ENCODE assay signal across 19 mouse cellular contexts in genomic region chr4:41108717-41109425, GRCm38 (mm10). TPM values are rescaled to one million over a fixed set of nuclear protein-coding genes. Genes with fewer than 3 reads are reported as not detected.
A peak's percentile ranks its signal among the peaks of the same experiment; 100 is the strongest.
DNase-seq lines count a peak whose midpoint lies in the region.
"Had no signal": no experiment of that assay in that cellular context is flagged by ENCODE, and none has a peak within 500 bp of the region (broad histone marks: within the 10 kb centered on the region; RNA-seq: fewer than 3 reads in every experiment).

No protein-coding gene starts in this region.

- intact Hi-C loops in heart, postnatal 10 days (cut with DNase I): no loop called here

- DNase-seq in kidney, postnatal 14 days: peak; percentile 17
- no peak for DNase-seq in kidney, postnatal 25 days
- peak; percentile 66 for DNase-seq in urinary bladder, postnatal 14 days (ENCODE audit: low spot score)
- DNase-seq in urinary bladder, postnatal 25 days (ENCODE audit: low spot score): no peak
- peak; percentile 73 for DNase-seq in NIH3T3 (ENCODE audit: low read depth)
- DNase-seq in yolk sac, embryonic 10.5 days (ENCODE audit: low spot score): peak; percentile 74
- DNase-seq in heart, postnatal 10 days: no peak
- no peak for DNase-seq in spleen, postnatal 4 days (ENCODE audit: low spot score in 2 of 2)
- DNase-seq: adrenal gland, adult 8-10 months; cerebellum, adult 2 months; cerebellum, postnatal 25 days; forebrain, postnatal 0 days; gastrocnemius, postnatal 14 days; heart, adult 11 months; heart, postnatal 4 days; lung, postnatal 36 days; thymus, adult 18-20 months; thymus, postnatal 36 days had no signal

RNA-seq across cellular contexts. Expression of gene Aqp3, which starts 10.9 kb away (rescaled TPM):
- under 1 TPM in 1 of 2 experiments, not detected in 1; 0.53 TPM for total RNA-seq in heart, postnatal 10 days (2021)
- total RNA-seq: forebrain, postnatal 0 days; gastrocnemius, postnatal 14 days; left cerebral cortex, postnatal 10 days had no signal

RNA-seq across cellular contexts. Expression of gene Nol6, which starts 15.4 kb away (rescaled TPM):
- 10 to 100 TPM; 21.3 to 22.8 TPM for total RNA-seq in heart, postnatal 10 days (2021)

RNA-seq across cellular contexts. Expression of gene Ube2r2, which starts 26.7 kb away (rescaled TPM):
- 100 to 1,000 TPM; 123 to 137 TPM for total RNA-seq in heart, postnatal 10 days (2021)

Comparison
In these comparisons a context has a peak if more than half of its experiments do, and no peak if none do; other contexts are left out.
1. DNase-seq: peak in kidney, postnatal 14 days (single experiment), urinary bladder, postnatal 14 days (single experiment), NIH3T3 (single experiment) and yolk sac, embryonic 10.5 days (single experiment); none in kidney, postnatal 25 days (0 of 2), urinary bladder, postnatal 25 days (single experiment), heart, postnatal 10 days (0 of 2) and spleen, postnatal 4 days (0 of 2).